Mouse (Mus musculus) kidney, embryonic 16.5 days (tissue): Measurements from ENCODE around the gene Slc44a4. TPM values are rescaled to one million over a fixed set of nuclear protein-coding genes. Genes with fewer than 3 reads are reported as not detected.
"Not testable (repeated sequence)": the region's sequence is repeated elsewhere in the genome, so short reads cannot be mapped to it uniquely, and the experiment has no call there.

ENCODE experiments used
- ATAC-seq: fragments of 200-750 bp; cut with Nextera tagmentation; 2 replicates; pipeline ENCODE4 v1.8.0; 2017; ENCODE audit warnings: moderate TSS enrichment; ENCODE audit not compliant: low FRiP score, low TSS enrichment
- H3K27ac ChIP-seq: fragments of 300-500 bp; sonication (generic); 2 replicates; pipeline ENCODE4 v1.5.1; 2014; ENCODE audit warnings: low read length
- H3K27me3 ChIP-seq: fragments of 300-500 bp; sonication (generic); 2 replicates; pipeline ENCODE4 v1.6.1; 2014; ENCODE audit warnings: low read length, control low read depth, mixed read lengths; ENCODE audit not compliant: insufficient read depth
- H3K36me3 ChIP-seq: fragments of 300-500 bp; sonication (generic); 2 replicates; pipeline ENCODE4 v1.6.1; 2014; ENCODE audit warnings: low read length, control low read depth, mixed read lengths; ENCODE audit not compliant: insufficient read depth
- H3K4me1 ChIP-seq: fragments of 300-500 bp; sonication (generic); 2 replicates; pipeline ENCODE4 v1.6.1; 2014; ENCODE audit warnings: low read length, control low read depth, mixed read lengths; ENCODE audit not compliant: insufficient read depth
- H3K4me2 ChIP-seq: fragments of 300-500 bp; sonication (generic); replicated peaks from 2 replicates; pipeline ENCODE4 v1.6.1; 2014; ENCODE audit warnings: low read depth, low read length
- H3K4me3 ChIP-seq: fragments of 300-500 bp; sonication (generic); 2 replicates; pipeline ENCODE4 v1.5.1; 2014; ENCODE audit warnings: mild to moderate bottlenecking, low read length
- H3K9ac ChIP-seq: fragments of 300-500 bp; sonication (generic); replicated peaks from 2 replicates; pipeline ENCODE4 v1.6.1; 2014; ENCODE audit warnings: low read length
- H3K9me3 ChIP-seq: fragments of 300-500 bp; sonication (generic); 2 replicates; pipeline ENCODE4 v1.6.1; 2016; ENCODE audit warnings: low read length, control low read depth
- WGBS: fragments of 180-500 bp; shearing (Covaris S2); extraction: QIAGEN DNeasy Blood & Tissue Kit; methylation state at CpG from one replicate; pipeline ENCODE4 v1.1.7; 2014; 5-methylcytosine and 5-hydroxymethylcytosine counted together
- polyA plus RNA-seq: library from polyadenylated mRNA; unstranded; fragments of >200 nt; fragmentation: Nextera tagmentation; extraction: Ambion mirVana; gene quantifications from 2 replicates; pipeline ENCODE4 v1.2.1, GENCODE M21; 2015

The Slc44a4 gene
- polyA plus RNA-seq, 1 experiment from 2014 or later, result 18.9 TPM

DNA sequence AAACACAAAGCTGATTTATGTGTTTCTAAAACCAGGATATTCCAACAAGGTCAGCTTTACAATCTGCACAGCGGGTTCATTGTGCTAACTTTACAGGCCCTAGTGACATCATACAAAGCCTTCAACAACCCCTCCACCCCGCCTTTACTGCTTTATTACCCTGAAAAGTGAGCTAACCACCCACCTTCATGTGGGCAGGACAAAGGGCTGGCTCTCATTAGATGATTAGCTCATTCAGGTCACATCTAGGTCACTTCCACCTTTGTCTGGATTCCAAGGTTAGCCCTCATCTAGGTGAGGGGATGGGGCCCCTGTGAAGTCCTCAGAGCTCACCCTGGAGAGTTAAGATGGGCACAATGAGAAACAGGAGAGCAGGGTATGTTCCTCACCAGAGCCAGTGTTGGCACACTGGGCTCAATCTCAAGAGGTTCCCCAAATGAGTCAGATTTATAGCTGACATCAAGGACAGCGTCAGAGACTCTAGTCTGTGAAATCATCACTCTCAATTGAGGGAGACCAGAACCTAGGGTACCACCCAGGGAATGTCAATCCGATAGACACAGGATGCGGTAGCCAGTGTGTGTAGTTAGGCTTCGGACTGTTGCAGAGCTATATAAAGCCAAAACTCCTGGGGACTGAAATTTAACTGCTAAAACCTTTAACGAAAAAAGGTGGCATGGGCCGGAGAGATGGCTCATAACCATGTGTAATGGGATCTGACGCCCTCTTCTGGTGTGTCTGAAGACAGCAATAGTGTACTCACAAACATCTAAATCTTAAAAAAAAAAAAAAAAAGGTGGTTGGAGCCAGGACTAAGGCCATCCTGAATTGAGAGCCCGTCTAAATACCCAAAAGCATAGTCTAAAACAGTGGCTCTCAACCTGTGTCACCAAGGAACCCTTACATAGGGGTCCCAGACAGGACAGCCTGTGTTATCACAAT is 36.5 kb downstream of the Slc44a4 start:
- Histone ChIP-seq H3K4me2 (peak overlapping the region; percentile 71), H3K27ac (peak overlapping the region; percentile 89), H3K4me1 (peaks cover 9% of the 10 kb centered on the region), H3K9me3 (no peaks in the 10 kb centered on the region), H3K9ac (peak overlapping the region; percentile 96), H3K4me3 (peak overlapping the region; percentile 88), H3K27me3 (no peaks in the 10 kb centered on the region), H3K36me3 (peaks cover 21% of the 10 kb centered on the region)
- no peak for ATAC-seq
- WGBS, result 16% methylated on average over 10 of the region's 10 CpGs

DNA sequence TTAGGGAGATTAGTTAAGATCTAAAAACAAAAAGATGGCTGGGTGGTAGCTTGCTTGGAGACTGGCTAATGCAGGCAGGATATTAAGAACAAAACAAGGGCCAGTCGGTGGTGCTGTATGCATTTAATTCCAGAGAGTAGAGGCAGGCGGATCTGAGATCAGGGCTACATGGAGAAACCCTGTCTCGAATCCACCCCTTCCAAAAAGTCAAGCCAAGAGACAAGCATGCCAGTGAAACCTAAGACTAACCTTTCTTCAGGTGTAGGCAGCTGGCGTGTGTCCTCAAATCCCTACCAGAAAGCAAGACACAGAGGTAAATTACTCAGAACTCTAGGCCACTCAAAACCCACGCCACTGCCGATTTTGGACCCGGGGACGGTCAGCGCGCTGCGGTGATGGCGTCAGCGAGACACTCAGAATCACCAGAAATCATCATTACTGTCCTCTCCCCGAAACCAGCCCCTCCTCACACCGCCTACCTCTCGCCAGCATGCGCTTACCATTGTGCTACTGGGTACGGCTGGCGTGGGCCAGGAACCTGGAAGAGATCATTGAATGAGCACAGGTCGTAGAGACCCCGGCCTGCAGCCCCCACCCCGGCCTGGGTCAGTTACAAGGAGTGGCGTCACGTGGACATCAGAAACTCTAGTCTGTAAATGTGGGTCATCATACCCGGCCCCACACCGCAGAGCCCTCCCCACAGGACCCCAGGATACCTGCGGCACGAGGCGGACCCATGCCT is 37.5 kb downstream of the Slc44a4 start:
- peak overlapping the region; percentile 88 for H3K4me3 ChIP-seq
- peak overlapping the region; percentile 71 for H3K4me2 ChIP-seq
- under 1% methylated on average over 29 of the region's 29 CpGs for WGBS
- H3K9me3 ChIP-seq, result no peaks in the 10 kb centered on the region
- H3K9ac ChIP-seq, result peak overlapping the region; percentile 96
- ATAC-seq, result peak; percentile 24; the same call in 1 of the 2 replicates
- H3K27me3 ChIP-seq, result no peaks in the 10 kb centered on the region
- peaks cover 9% of the 10 kb centered on the region for H3K4me1 ChIP-seq
- peaks cover 21% of the 10 kb centered on the region for H3K36me3 ChIP-seq
- H3K27ac ChIP-seq, result peak overlapping the region; percentile 89

DNA sequence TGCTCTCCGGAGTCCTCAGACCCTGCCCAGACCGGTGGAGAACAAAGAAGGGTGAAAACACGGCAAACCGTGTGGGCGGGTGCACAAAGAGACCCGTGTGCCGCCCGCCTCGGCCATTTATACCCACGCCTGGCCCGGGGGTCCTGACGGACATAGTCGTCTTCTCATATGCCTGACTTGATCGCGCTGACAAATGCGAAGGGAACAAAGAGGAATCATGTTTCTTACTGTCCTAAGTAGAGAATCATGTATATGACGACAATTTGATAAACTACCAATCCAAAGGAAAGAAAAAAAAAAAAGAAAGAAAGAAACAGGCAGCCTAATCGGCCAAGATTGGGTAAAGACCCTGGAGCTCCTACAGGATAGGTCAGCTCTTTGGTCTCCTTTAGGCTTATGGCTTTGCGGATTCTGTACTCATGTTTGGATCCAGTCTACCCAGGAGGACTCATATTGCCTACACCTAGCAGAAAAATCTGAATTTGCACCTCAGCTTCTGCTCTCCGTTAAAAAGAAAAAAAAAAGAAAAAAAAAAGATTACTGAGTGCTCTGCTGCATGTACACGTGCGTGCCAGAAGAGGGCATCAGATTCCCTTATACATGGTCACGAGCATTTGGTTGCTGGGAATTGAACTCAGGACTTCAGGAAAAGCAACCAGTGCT is 38.2 kb downstream of the Slc44a4 start:
- Histone ChIP-seq H3K27ac (peak overlapping the region; percentile 89), H3K4me3 (peak overlapping the region; percentile 88), H3K4me1 (peaks cover 9% of the 10 kb centered on the region), H3K4me2 (peak overlapping the region; percentile 71), H3K9ac (peak overlapping the region; percentile 96), H3K9me3 (no peaks in the 10 kb centered on the region), H3K36me3 (peaks cover 21% of the 10 kb centered on the region), H3K27me3 (no peaks in the 10 kb centered on the region)
- peak; percentile 80 for ATAC-seq
- 1% methylated on average over 23 of the region's 23 CpGs for WGBS

DNA sequence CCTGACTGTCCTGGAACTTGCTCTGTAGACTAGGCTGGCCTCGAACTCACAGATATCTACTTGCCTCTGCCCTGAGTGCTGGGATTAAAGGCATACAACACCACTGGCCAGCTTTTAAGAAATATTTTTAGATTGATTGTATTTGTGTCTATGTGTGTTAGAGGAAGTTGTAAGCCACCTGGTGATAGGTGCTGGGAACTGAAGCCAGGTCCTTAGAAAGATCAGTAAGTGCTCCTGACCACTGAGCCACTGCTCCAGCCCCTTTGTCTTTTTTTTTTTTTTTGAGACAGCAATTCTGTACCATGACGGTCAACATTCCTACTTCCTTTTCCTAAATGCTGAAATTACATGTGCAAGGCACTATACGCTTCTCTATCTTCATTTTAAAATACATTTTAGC is 39.0 kb downstream of the Slc44a4 start:
- Histone ChIP-seq H3K36me3 (peaks cover 21% of the 10 kb centered on the region), H3K27ac (no peak overlapping the region), H3K9me3 (no peaks in the 10 kb centered on the region), H3K4me1 (peaks cover 9% of the 10 kb centered on the region), H3K9ac (no peak overlapping the region; the same call in 1 of the 2 replicates), H3K4me2 (peak overlapping the region; percentile 71; the same call in 1 of the 2 replicates), H3K27me3 (no peaks in the 10 kb centered on the region), H3K4me3 (no peak overlapping the region; the same call in 1 of the 2 replicates)
- ATAC-seq, result no peak
- 86% methylated on average over 3 of the region's 3 CpGs for WGBS

DNA sequence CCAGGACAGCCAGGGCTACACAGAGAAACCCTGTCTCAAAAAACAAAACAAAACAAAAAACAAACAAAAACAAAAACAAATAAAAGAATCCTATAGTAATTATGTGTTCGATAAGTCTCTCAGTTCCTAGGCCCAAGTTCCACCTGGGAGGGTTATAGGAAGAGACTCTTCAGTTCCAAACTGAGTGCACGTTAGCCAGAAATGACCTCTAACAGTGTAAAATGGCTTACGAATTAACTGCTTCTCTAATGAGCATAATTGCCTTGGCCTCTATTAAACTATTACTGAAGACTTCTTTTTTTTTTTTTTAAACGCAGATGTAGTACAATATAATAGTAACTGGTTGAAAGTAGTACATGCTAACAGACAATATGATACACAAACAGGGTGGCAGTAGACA is 39.6 kb downstream of the Slc44a4 start:
- Histone ChIP-seq H3K9ac (no peak overlapping the region), H3K27ac (no peak overlapping the region), H3K4me2 (no peak overlapping the region), H3K4me3 (no peak overlapping the region), H3K36me3 (peaks cover 19% of the 10 kb centered on the region), H3K27me3 (no peaks in the 10 kb centered on the region), H3K4me1 (peaks cover 9% of the 10 kb centered on the region), H3K9me3 (no peaks in the 10 kb centered on the region)
- 78% methylated on average over 4 of the region's 4 CpGs for WGBS
- no peak for ATAC-seq

DNA sequence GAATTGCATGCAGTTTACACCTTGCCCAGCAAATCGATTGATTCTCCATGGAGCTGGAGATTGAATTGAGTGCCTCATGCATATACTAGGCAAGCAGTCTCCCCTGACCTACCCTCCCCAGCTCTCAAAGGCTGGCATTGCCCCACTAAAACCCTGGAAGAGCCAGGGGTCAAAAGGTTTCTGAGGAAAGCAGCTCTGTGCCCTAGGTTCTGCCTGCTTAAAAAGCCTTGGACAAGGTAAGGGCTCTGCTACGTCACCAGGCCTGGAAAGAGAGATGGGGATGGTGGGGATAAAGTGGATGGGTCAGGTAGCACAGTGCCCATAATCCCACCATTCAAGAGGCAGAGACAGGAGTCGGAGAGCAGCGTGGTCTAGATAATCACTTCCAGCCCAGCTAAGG is 40.6 kb downstream of the Slc44a4 start:
- Histone ChIP-seq H3K4me2 (no peak overlapping the region), H3K9ac (no peak overlapping the region), H3K9me3 (no peaks in the 10 kb centered on the region), H3K4me1 (peaks cover 9% of the 10 kb centered on the region), H3K27me3 (no peaks in the 10 kb centered on the region), H3K4me3 (no peak overlapping the region), H3K27ac (no peak overlapping the region), H3K36me3 (peaks cover 13% of the 10 kb centered on the region)
- WGBS, result 83% methylated on average over 4 of the region's 4 CpGs
- no peak for ATAC-seq

DNA sequence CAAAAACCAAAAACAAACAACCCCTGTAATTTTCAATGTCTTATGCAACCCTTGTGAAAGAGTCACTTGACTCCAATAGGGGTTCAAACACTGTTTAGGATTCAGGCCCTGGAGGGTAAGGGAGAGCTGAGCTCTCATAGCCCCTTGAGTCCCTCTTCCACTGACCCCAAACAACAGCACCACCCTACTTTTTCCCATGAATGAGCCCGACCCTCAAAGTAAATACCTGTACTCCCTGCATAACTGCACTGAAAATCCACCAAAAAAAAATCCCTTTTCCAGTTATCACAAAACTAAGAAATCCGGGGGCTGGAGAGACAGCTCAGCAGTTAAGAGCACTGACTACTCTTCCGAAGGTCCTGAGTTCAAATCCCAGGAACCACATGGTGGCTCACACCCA is 41.6 kb downstream of the Slc44a4 start:
- Histone ChIP-seq H3K4me3 (no peak overlapping the region), H3K9ac (no peak overlapping the region), H3K9me3 (no peaks in the 10 kb centered on the region), H3K27me3 (no peaks in the 10 kb centered on the region), H3K27ac (no peak overlapping the region), H3K4me2 (no peak overlapping the region), H3K36me3 (peaks cover 3% of the 10 kb centered on the region; the same call in 1 of the 2 replicates), H3K4me1 (peaks cover 11% of the 10 kb centered on the region)
- ATAC-seq, result no peak
- 84% methylated on average over 3 of the region's 3 CpGs for WGBS

DNA sequence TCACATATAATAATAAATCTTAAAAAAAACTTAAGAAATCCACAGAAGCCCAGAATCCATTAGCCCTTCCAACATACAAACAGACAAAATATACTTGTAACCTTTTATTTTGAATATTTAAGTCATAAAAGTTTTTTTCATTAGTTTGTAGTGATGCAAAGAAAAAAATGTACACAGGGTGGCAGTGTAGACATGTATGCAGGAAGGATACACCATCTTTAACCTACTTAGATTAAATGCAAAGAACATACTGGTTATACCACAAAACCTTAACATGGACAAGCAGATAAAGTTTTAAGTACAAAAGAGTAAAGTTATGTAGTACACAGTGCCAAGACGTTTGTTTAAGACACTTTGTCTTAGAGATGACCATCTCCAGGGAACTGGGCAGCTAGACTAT is 42.1 kb downstream of the Slc44a4 start:
- Histone ChIP-seq H3K9me3 (no peaks in the 10 kb centered on the region), H3K36me3 (no peaks in the 10 kb centered on the region), H3K9ac (no peak overlapping the region), H3K4me3 (no peak overlapping the region), H3K27me3 (no peaks in the 10 kb centered on the region), H3K4me1 (peaks cover 13% of the 10 kb centered on the region), H3K4me2 (no peak overlapping the region), H3K27ac (no peak overlapping the region)
- WGBS, result 44% methylated on average over 1 of the region's 1 CpGs
- no peak for ATAC-seq

DNA sequence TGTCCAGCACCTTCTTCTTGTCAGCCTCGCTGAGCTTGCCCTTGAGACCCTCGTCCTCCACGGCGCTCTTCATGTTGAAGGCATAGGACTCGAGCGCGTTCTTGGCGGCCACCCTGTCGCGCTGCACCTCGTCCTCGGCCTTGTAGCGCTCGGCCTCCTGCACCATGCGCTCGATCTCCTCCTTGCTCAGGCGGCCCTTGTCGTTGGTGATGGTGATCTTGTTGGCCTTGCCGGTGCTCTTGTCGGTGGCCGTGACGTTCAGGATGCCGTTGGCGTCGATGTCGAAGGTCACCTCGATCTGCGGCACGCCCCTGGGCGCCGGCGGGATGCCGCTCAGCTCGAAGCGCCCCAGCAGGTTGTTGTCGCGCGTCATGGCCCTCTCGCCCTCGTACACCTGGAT is 43.0 kb downstream of the Slc44a4 start:
- 0 out of 2 replicates have a peak overlapping the region, but pooled peaks have one; percentile 4 for H3K4me2 ChIP-seq
- H3K27ac ChIP-seq, H3K9ac ChIP-seq, ATAC-seq, H3K36me3 ChIP-seq, H3K4me3 ChIP-seq, H3K27me3 ChIP-seq, H3K9me3 ChIP-seq: not testable (repeated sequence)
- WGBS, result 16% methylated on average over 29 of the region's 40 CpGs
- peaks cover 17% of the 10 kb centered on the region for H3K4me1 ChIP-seq
